Mouse (Mus musculus) 3T3-L1 (cell line): ENCODE measurements around the gene Grin3a.
"Not testable (repeated sequence)": the region's sequence is repeated elsewhere in the genome, so short reads cannot be mapped to it uniquely, and the experiment has no call there.

Source experiments
- DNase-seq: peaks from one replicate; pipeline ENCODE4 v3.0.0-alpha.2; 2015; ENCODE audit warnings: low read depth, low spot score

Grin3a gene

GRCm38 (mm10) chr4:49680171-49680875 lies 165.2 kb downstream of the Grin3a start:
- DNase-seq = no peak

GRCm38 (mm10) chr4:49676790-49677189 lies 168.8 kb downstream of the Grin3a start:
- DNase-seq = no peak

- no peak for DNase-seq
Measured at GRCm38 (mm10) chr4:49676071-49676470, 169.5 kb downstream of the Grin3a start.

GRCm38 (mm10) chr4:49664850-49665249 lies 180.7 kb downstream of the Grin3a start:
- DNase-seq = no peak

- no peak for DNase-seq
Measured at GRCm38 (mm10) chr4:49662231-49662630, 183.3 kb downstream of the Grin3a start.

- no peak for DNase-seq
Measured at GRCm38 (mm10) chr4:49661664-49662063, 183.9 kb downstream of the Grin3a start.

- peak; percentile 11 for DNase-seq
Measured at GRCm38 (mm10) chr4:49659421-49659820, 186.1 kb downstream of the Grin3a start.

DNA sequence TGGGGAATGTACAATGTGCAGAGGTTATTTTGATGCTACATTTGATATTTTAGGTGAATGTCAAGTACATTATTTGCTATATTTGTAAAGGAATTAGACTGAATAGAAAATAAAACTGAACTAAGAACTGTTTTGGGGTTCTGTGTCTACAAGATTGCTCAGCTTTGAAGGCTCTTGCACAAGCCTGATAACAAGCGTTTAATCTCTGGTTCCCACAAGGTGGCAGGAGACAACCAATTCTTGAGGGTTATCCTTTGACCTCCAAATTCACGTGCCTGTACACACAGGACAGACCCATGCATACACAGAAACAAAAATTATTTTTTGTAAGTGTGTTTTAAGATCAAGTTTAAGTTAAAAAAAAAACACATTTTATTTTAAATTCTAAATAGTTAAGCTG lies 205.6 kb downstream of the Grin3a start:
- DNase-seq = no peak

GRCm38 (mm10) chr4:49637821-49638220 lies 207.7 kb downstream of the Grin3a start:
- no peak for DNase-seq

GRCm38 (mm10) chr4:49632139-49632481 lies 213.4 kb downstream of the Grin3a start:
- DNase-seq = no peak

- peak; percentile 96 for DNase-seq
Measured at GRCm38 (mm10) chr4:49631319-49632138, 214.0 kb downstream of the Grin3a start, which contains the start of gene Rnf20. Gene Rnf20, plus strand, starts transcription at chr4:49632006.

- no peak for DNase-seq
Measured at GRCm38 (mm10) chr4:49628941-49629340, 216.6 kb downstream of the Grin3a start.

DNA sequence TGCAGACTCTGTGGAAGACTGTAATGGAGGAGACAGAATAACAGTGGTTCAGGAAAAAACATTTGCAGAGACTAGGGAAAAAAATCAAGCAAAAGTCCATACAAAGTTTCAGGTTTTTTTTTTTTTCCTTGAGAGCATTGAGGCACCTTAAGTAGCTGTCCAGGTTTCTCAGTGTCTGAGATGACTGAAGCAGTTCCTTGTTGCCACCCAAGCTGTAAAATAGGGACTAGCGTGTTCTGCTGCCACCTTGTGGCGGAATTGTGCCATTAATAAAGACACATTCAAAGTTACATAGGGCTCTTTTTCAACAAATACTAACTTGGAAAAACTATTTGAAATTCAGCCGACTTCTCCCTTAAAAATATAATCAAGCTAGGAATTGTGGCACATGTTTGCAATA lies 218.6 kb downstream of the Grin3a start:
- DNase-seq = peak; percentile 82

- not testable (repeated sequence) for DNase-seq
Measured at GRCm38 (mm10) chr4:49624969-49625368, 220.6 kb downstream of the Grin3a start.

- DNase-seq = no peak
Measured at GRCm38 (mm10) chr4:49623916-49624315, 221.6 kb downstream of the Grin3a start.

DNA sequence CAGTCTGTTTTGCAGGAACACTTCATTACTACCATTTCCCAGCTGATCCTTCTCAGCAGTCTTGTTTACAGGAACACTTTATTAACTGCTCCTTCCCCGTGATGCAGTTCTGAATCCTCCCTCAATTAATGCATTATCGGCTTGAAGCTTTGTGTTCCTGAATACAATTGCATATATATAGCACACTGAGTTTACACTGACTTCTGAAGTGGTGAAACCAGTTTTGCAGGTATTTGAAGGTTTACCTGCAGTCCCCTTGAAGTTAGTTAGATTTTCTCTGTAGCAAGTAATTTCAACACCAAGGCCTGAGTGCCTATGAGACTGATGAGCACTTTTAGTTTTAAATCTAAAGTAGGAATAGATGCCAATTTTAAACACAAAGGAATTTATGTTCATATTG lies 223.3 kb downstream of the Grin3a start:
- DNase-seq = no peak

DNA sequence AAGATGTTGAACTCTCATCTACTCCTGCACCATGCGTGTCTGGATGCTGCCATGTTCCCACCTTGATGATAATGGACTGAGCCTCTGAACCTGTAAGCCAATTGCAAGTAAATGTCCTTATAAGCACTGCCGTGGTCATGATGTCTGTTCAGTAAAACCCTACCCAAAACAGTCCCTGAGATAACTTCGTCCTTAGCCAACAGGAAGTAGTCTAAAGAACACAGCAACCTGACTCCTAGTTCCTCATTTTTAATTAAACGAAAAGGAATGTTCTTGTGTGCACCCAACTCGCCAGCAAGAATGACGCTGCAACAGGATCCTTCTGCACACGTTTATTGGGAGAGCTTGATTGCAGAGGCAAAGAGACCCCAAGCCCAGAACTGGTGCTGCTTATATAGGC lies 225.7 kb downstream of the Grin3a start:
- DNase-seq = not testable (repeated sequence)

- no peak for DNase-seq
Measured at GRCm38 (mm10) chr4:49616924-49617323, 228.6 kb downstream of the Grin3a start.
